20 mouse cellular contexts compared by ENCODE assay signal in the genomic region with DNA sequence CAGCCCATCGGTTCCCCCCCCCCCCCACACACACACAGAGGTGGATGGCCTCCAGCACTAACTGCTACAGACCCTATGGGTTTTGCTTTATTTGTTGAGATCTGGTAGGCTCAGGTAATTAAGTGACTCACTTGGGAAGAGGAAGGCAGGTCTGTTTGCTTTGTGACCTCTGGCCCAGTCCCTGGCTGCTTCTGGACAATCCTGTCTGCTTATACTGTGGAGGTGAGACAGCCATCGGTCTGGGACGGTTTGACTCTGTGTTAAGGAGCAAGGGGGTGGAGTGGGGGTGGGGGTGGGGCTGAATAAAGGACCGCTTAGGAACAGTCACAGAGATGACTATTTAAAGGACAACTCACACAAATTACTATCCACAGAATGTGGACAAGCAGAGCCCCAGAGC. TPM values are rescaled to one million over a fixed set of nuclear protein-coding genes. Genes with fewer than 3 reads are reported as not detected.
DNase-seq lines count a peak whose midpoint lies in the region; ATAC-seq lines count a peak whose summit lies in the region.
"Had no signal": no experiment of that assay in that cellular context is flagged by ENCODE, and none has a peak within 500 bp of the region (broad histone marks: within the 10 kb centered on the region; RNA-seq: fewer than 3 reads in every experiment).

No protein-coding gene starts in this region.

- H3K9ac ChIP-seq in liver, embryonic 13.5 days, result no peak overlapping the region
- H3K9ac ChIP-seq in liver, embryonic 11.5 days (ENCODE audit: low read depth, low read length), result no peak overlapping the region
- H3K9ac ChIP-seq in intestine, embryonic 15.5 days, result no peak overlapping the region
- H3K9ac ChIP-seq in stomach, embryonic 15.5 days, result no peak overlapping the region
- H3K9ac ChIP-seq in midbrain, embryonic 15.5 days, result no peak overlapping the region
- H3K9ac ChIP-seq: limb, embryonic 12.5 days; lung, embryonic 14.5 days; neural tube, embryonic 13.5 days had no signal

- H3K4me1 ChIP-seq in heart, embryonic 10.5 days, result peaks cover 29% of the 10 kb centered on the region
- peaks cover 9% of the 10 kb centered on the region; the same call in 1 of the 2 replicates for H3K4me1 ChIP-seq in liver, embryonic 13.5 days (replicated peaks)
- no peaks in the 10 kb centered on the region for H3K4me1 ChIP-seq in liver, embryonic 11.5 days (replicated peaks; ENCODE audit: control insufficient read depth, insufficient read depth, low read length)
- peaks cover 15% of the 10 kb centered on the region for H3K4me1 ChIP-seq in intestine, embryonic 15.5 days (replicated peaks)
- peaks cover 2% of the 10 kb centered on the region; the same call in 1 of the 2 replicates for H3K4me1 ChIP-seq in stomach, embryonic 15.5 days
- no peaks in the 10 kb centered on the region for H3K4me1 ChIP-seq in midbrain, embryonic 15.5 days
- H3K4me1 ChIP-seq: neural tube, embryonic 13.5 days had no signal

- H3K27ac ChIP-seq in heart, embryonic 10.5 days, result 0 out of 2 replicates have a peak overlapping the region, but pooled peaks have one; percentile 11
- no peak overlapping the region for H3K27ac ChIP-seq in liver, embryonic 13.5 days
- H3K27ac ChIP-seq in liver, embryonic 11.5 days (ENCODE audit: low read depth, low read length), result no peak overlapping the region
- H3K27ac ChIP-seq in intestine, embryonic 15.5 days, result no peak overlapping the region
- H3K27ac ChIP-seq in stomach, embryonic 15.5 days, result no peak overlapping the region; the same call in 1 of the 2 replicates
- no peak overlapping the region for H3K27ac ChIP-seq in midbrain, embryonic 15.5 days
- H3K27ac ChIP-seq: forebrain, embryonic 10.5 days; limb, embryonic 12.5 days; neural tube, embryonic 13.5 days had no signal

- H3K4me3 ChIP-seq in heart, embryonic 10.5 days, result no peak overlapping the region
- H3K4me3 ChIP-seq in liver, embryonic 13.5 days (replicated peaks), result no peak overlapping the region
- no peak overlapping the region for H3K4me3 ChIP-seq in liver, embryonic 11.5 days (ENCODE audit: low read depth, low read length)
- no peak overlapping the region for H3K4me3 ChIP-seq in intestine, embryonic 15.5 days (replicated peaks)
- H3K4me3 ChIP-seq in stomach, embryonic 15.5 days (replicated peaks), result no peak overlapping the region
- H3K4me3 ChIP-seq in midbrain, embryonic 15.5 days, result no peak overlapping the region
- H3K4me3 ChIP-seq: forebrain, embryonic 10.5 days; limb, embryonic 12.5 days; neural tube, embryonic 13.5 days had no signal

- H3K36me3 ChIP-seq in heart, embryonic 10.5 days, result no peaks in the 10 kb centered on the region
- H3K36me3 ChIP-seq in liver, embryonic 13.5 days, result no peaks in the 10 kb centered on the region
- H3K36me3 ChIP-seq in liver, embryonic 11.5 days (ENCODE audit: control insufficient read depth, insufficient read depth, low read length), result no peaks in the 10 kb centered on the region
- H3K36me3 ChIP-seq in intestine, embryonic 15.5 days, result no peaks in the 10 kb centered on the region
- H3K36me3 ChIP-seq in stomach, embryonic 15.5 days, result no peaks in the 10 kb centered on the region
- no peaks in the 10 kb centered on the region for H3K36me3 ChIP-seq in midbrain, embryonic 15.5 days (replicated peaks)
- H3K36me3 ChIP-seq: forebrain, embryonic 10.5 days; limb, embryonic 12.5 days; neural tube, embryonic 13.5 days had no signal

- H3K27me3 ChIP-seq in heart, embryonic 10.5 days (ENCODE audit: insufficient read depth, poor library complexity, severe bottlenecking), result no peaks in the 10 kb centered on the region
- H3K27me3 ChIP-seq in liver, embryonic 13.5 days, result no peaks in the 10 kb centered on the region
- H3K27me3 ChIP-seq in liver, embryonic 11.5 days (replicated peaks; ENCODE audit: control insufficient read depth, insufficient read depth, low read length), result no peaks in the 10 kb centered on the region
- no peaks in the 10 kb centered on the region for H3K27me3 ChIP-seq in intestine, embryonic 15.5 days (replicated peaks)
- no peaks in the 10 kb centered on the region for H3K27me3 ChIP-seq in stomach, embryonic 15.5 days (replicated peaks)
- H3K27me3 ChIP-seq in midbrain, embryonic 15.5 days (replicated peaks), result no peaks in the 10 kb centered on the region
- H3K27me3 ChIP-seq: limb, embryonic 12.5 days; neural tube, embryonic 13.5 days had no signal

- 32% methylated on average over 4 of the region's 4 CpGs for WGBS in heart, embryonic 10.5 days
- 55% methylated on average over 4 of the region's 4 CpGs for WGBS in liver, embryonic 13.5 days (ENCODE audit: insufficient replicate concordance)
- 42% methylated on average over 4 of the region's 4 CpGs for WGBS in liver, embryonic 11.5 days
- WGBS in intestine, embryonic 15.5 days, result 19% methylated on average over 4 of the region's 4 CpGs
- WGBS in stomach, embryonic 15.5 days, result 23% methylated on average over 4 of the region's 4 CpGs
- 56% methylated on average over 4 of the region's 4 CpGs for WGBS in midbrain, embryonic 15.5 days

- peak; percentile 31; the same call in 1 of the 2 replicates for ATAC-seq in liver, embryonic 13.5 days (ENCODE audit: low read depth)
- ATAC-seq in liver, embryonic 11.5 days (replicated peaks; ENCODE audit: low FRiP score), result no peak
- peak; percentile 79 for ATAC-seq in intestine, embryonic 15.5 days
- ATAC-seq in stomach, embryonic 15.5 days (ENCODE audit: insufficient read depth, low FRiP score, low read depth), result peak; percentile 71
- no peak for ATAC-seq in midbrain, embryonic 15.5 days (replicated peaks)

- intact Hi-C loops in heart, postnatal 14 days (cut with DNase I), result loop anchor here (2.0 kb wide), 1 partner anchor 17 kb away; the partner anchor contains the start of gene Dgat2

- no peaks in the 10 kb centered on the region for H3K9me3 ChIP-seq in heart, embryonic 10.5 days
- H3K9me3 ChIP-seq in liver, embryonic 13.5 days (replicated peaks), result no peaks in the 10 kb centered on the region
- no peaks in the 10 kb centered on the region for H3K9me3 ChIP-seq in liver, embryonic 11.5 days (ENCODE audit: control insufficient read depth, low read length)
- H3K9me3 ChIP-seq in intestine, embryonic 15.5 days, result no peaks in the 10 kb centered on the region
- H3K9me3 ChIP-seq in stomach, embryonic 15.5 days, result no peaks in the 10 kb centered on the region
- no peaks in the 10 kb centered on the region for H3K9me3 ChIP-seq in midbrain, embryonic 15.5 days
- H3K9me3 ChIP-seq: forebrain, embryonic 10.5 days; limb, embryonic 12.5 days; neural tube, embryonic 13.5 days had no signal

- DNase-seq in heart, embryonic 10.5 days (ENCODE audit: low spot score), result no peak
- DNase-seq in heart, postnatal 14 days, result no peak
- no peak for DNase-seq in liver, embryonic 13.5 days
- DNase-seq in liver, embryonic 11.5 days (ENCODE audit: low spot score), result no peak
- DNase-seq in cerebellum, postnatal 14 days, result no peak
- DNase-seq: cerebellum, adult 9-10 months; gastrocnemius, postnatal 10 days; lung, embryonic 14.5 days; lung, postnatal 4 days; right cerebral cortex, postnatal 14 days; thymus, postnatal 25 days had no signal

- H3K4me2 ChIP-seq in liver, embryonic 13.5 days, result no peak overlapping the region
- no peak overlapping the region for H3K4me2 ChIP-seq in liver, embryonic 11.5 days
- H3K4me2 ChIP-seq in intestine, embryonic 15.5 days (replicated peaks), result no peak overlapping the region
- H3K4me2 ChIP-seq in stomach, embryonic 15.5 days, result no peak overlapping the region
- H3K4me2 ChIP-seq in midbrain, embryonic 15.5 days, result no peak overlapping the region
- H3K4me2 ChIP-seq: heart, embryonic 11.5 days; limb, embryonic 12.5 days; lung, embryonic 14.5 days; midbrain, embryonic 11.5 days; neural tube, embryonic 13.5 days had no signal

RNA-seq across cellular contexts. Expression of gene Dgat2, which starts 17.8 kb away (rescaled TPM):
- 12.5 and 24.3 TPM in 2 replicates for polyA plus RNA-seq in heart, embryonic 10.5 days (2016; fragmentation: Nextera tagmentation; extraction: Ambion mirVana)
- 100 to 1,000 TPM; 256 to 300 TPM for total RNA-seq in heart, postnatal 14 days (2021)
- polyA plus RNA-seq in liver, embryonic 13.5 days (2015; fragmentation: Nextera tagmentation; extraction: Ambion mirVana), result 71.1 and 73.4 TPM in 2 replicates
- polyA plus RNA-seq in liver, embryonic 11.5 days (2014; fragmentation: Nextera tagmentation; extraction: Ambion mirVana), result 59.9 and 60.1 TPM in 2 replicates
- 176 and 204 TPM in 2 replicates for polyA plus RNA-seq in intestine, embryonic 15.5 days (2015; fragmentation: Nextera tagmentation; extraction: Ambion mirVana)
- 70.2 and 72.0 TPM in 2 replicates for polyA plus RNA-seq in stomach, embryonic 15.5 days (2015; fragmentation: Nextera tagmentation; extraction: Ambion mirVana)
- polyA plus RNA-seq in midbrain, embryonic 15.5 days (2015; fragmentation: Nextera tagmentation; extraction: Ambion mirVana), result 21.4 and 22.0 TPM in 2 replicates

RNA-seq across cellular contexts. Expression of gene Mogat2, which starts 38.1 kb away (rescaled TPM):
- 11.1 and 30.6 TPM in 2 replicates for polyA plus RNA-seq in heart, embryonic 10.5 days (2016; fragmentation: Nextera tagmentation; extraction: Ambion mirVana)
- not detected for total RNA-seq in heart, postnatal 14 days (2021)
- 35.9 and 37.5 TPM in 2 replicates for polyA plus RNA-seq in liver, embryonic 13.5 days (2015; fragmentation: Nextera tagmentation; extraction: Ambion mirVana)
- 37.8 and 42.2 TPM in 2 replicates for polyA plus RNA-seq in liver, embryonic 11.5 days (2014; fragmentation: Nextera tagmentation; extraction: Ambion mirVana)
- 120 and 142 TPM in 2 replicates for polyA plus RNA-seq in intestine, embryonic 15.5 days (2015; fragmentation: Nextera tagmentation; extraction: Ambion mirVana)
- 28.1 and 34.5 TPM in 2 replicates for polyA plus RNA-seq in stomach, embryonic 15.5 days (2015; fragmentation: Nextera tagmentation; extraction: Ambion mirVana)
- 1.3 and 1.9 TPM in 2 replicates for polyA plus RNA-seq in midbrain, embryonic 15.5 days (2015; fragmentation: Nextera tagmentation; extraction: Ambion mirVana)
- total RNA-seq: layer of hippocampus, postnatal 10 days had no signal

RNA-seq across cellular contexts. Expression of gene Uvrag, which starts 59.3 kb away (rescaled TPM):
- 15.2 and 17.0 TPM in 2 replicates for polyA plus RNA-seq in heart, embryonic 10.5 days (2016; fragmentation: Nextera tagmentation; extraction: Ambion mirVana)
- 10 to 100 TPM; 28.2 to 28.3 TPM for total RNA-seq in heart, postnatal 14 days (2021)
- polyA plus RNA-seq in liver, embryonic 13.5 days (2015; fragmentation: Nextera tagmentation; extraction: Ambion mirVana), result 8.9 and 9.0 TPM in 2 replicates
- polyA plus RNA-seq in liver, embryonic 11.5 days (2014; fragmentation: Nextera tagmentation; extraction: Ambion mirVana), result 14.5 and 16.2 TPM in 2 replicates
- 20.5 and 20.9 TPM in 2 replicates for polyA plus RNA-seq in intestine, embryonic 15.5 days (2015; fragmentation: Nextera tagmentation; extraction: Ambion mirVana)
- polyA plus RNA-seq in stomach, embryonic 15.5 days (2015; fragmentation: Nextera tagmentation; extraction: Ambion mirVana), result 19.1 and 19.4 TPM in 2 replicates
- 16.8 and 18.2 TPM in 2 replicates for polyA plus RNA-seq in midbrain, embryonic 15.5 days (2015; fragmentation: Nextera tagmentation; extraction: Ambion mirVana)

Comparison
In these comparisons a context has a peak if more than half of its experiments do, and no peak if none do; other contexts are left out.
1. ATAC-seq: peak in liver, embryonic 13.5 days (single experiment), intestine, embryonic 15.5 days (single experiment) and stomach, embryonic 15.5 days (single experiment); none in liver, embryonic 11.5 days (single experiment) and midbrain, embryonic 15.5 days (single experiment).